Mouse (Mus musculus) embryonic facial prominence, embryonic 14.5 days (tissue): ENCODE results near the gene Fndc8. TPM values are rescaled to one million over a fixed set of nuclear protein-coding genes. Genes with fewer than 3 reads are reported as not detected.
"Not testable (repeated sequence)": the region's sequence is repeated elsewhere in the genome, so short reads cannot be mapped to it uniquely, and the experiment has no call there.

ENCODE experiments used
- ATAC-seq: fragments of 200-750 bp; cut with Nextera tagmentation; 2 replicates; pipeline ENCODE4 v1.8.0; 2017; ENCODE audit warnings: low read depth, moderate number of reproducible peaks, moderate TSS enrichment
- DNase-seq: peaks from one replicate; pipeline ENCODE4 v3.0.0-alpha.2; 2015; ENCODE audit warnings: low spot score
- H3K27ac ChIP-seq: fragments of 300-500 bp; sonication (generic); replicated peaks from 2 replicates; pipeline ENCODE4 v1.5.1; 2014; ENCODE audit warnings: low read depth, mild to moderate bottlenecking, low read length, moderate library complexity
- H3K27me3 ChIP-seq: fragments of 300-500 bp; sonication (generic); replicated peaks from 2 replicates; pipeline ENCODE4 v1.6.1; 2014; ENCODE audit warnings: low read length; ENCODE audit not compliant: control insufficient read depth, insufficient read depth
- H3K36me3 ChIP-seq: fragments of 300-500 bp; sonication (generic); 2 replicates; pipeline ENCODE4 v1.6.1; 2014; ENCODE audit warnings: low read length, mixed read lengths; ENCODE audit not compliant: control insufficient read depth, insufficient read depth
- H3K4me1 ChIP-seq: fragments of 300-500 bp; sonication (generic); 2 replicates; pipeline ENCODE4 v1.6.1; 2014; ENCODE audit warnings: antibody characterized with exemption, low read length; ENCODE audit not compliant: control insufficient read depth, insufficient read depth
- H3K4me2 ChIP-seq: fragments of 300-500 bp; sonication (generic); 2 replicates; pipeline ENCODE4 v1.6.1; 2014; ENCODE audit warnings: low read depth, mild to moderate bottlenecking, low read length, moderate library complexity, mixed read lengths
- H3K4me3 ChIP-seq: fragments of 300-500 bp; sonication (generic); 2 replicates; pipeline ENCODE4 v1.5.1; 2014; ENCODE audit warnings: low read depth, mild to moderate bottlenecking, low read length
- H3K9ac ChIP-seq: fragments of 300-500 bp; sonication (generic); 2 replicates; pipeline ENCODE4 v1.6.1; 2014; ENCODE audit warnings: low read depth, mild to moderate bottlenecking, low read length, moderate library complexity, mixed read lengths
- H3K9me3 ChIP-seq: fragments of 300-500 bp; sonication (generic); 2 replicates; pipeline ENCODE4 v1.6.1; 2016; ENCODE audit warnings: low read length; ENCODE audit not compliant: control insufficient read depth
- WGBS: fragments of 180-500 bp; shearing (Covaris S2); extraction: QIAGEN DNeasy Blood & Tissue Kit; methylation state at CpG from one replicate; pipeline ENCODE4 v1.1.7; 2014; 5-methylcytosine and 5-hydroxymethylcytosine counted together
- polyA plus RNA-seq: library from polyadenylated mRNA; unstranded; fragments of >200 nt; fragmentation: Nextera tagmentation; extraction: Ambion mirVana; gene quantifications from 2 replicates; pipeline ENCODE4 v1.2.1, GENCODE M21; 2014

Gene Fndc8
- polyA plus RNA-seq, 1 experiment from 2014 or later = 0.47 TPM

GRCm38 (mm10) chr11:82910679-82911389 lies 18.9 kb downstream of the Fndc8 start:
- DNase-seq (peak; percentile 33), ATAC-seq (peak; percentile 46; the same call in 1 of the 2 replicates)
- Histone ChIP-seq H3K9me3 (no peaks in the 10 kb centered on the region), H3K4me1 (0 out of 2 replicates have a peak, but pooled peaks cover 5% of the 10 kb centered on the region), H3K4me3 (no peak overlapping the region), H3K4me2 (no peak overlapping the region), H3K9ac (no peak overlapping the region), H3K27me3 (no peaks in the 10 kb centered on the region), H3K36me3 (peaks cover 10% of the 10 kb centered on the region; the same call in 1 of the 2 replicates), H3K27ac (no peak overlapping the region)
- 79% methylated on average over 11 of the region's 11 CpGs for WGBS

- Histone ChIP-seq H3K36me3 (no peaks in the 10 kb centered on the region), H3K27ac (no peak overlapping the region), H3K27me3 (no peaks in the 10 kb centered on the region), H3K9ac (no peak overlapping the region), H3K4me3 (no peak overlapping the region), H3K9me3 (no peaks in the 10 kb centered on the region), H3K4me1 (no peaks in the 10 kb centered on the region), H3K4me2 (peak overlapping the region; percentile 34)
- 8% methylated on average over 16 of the region's 16 CpGs for WGBS
- ATAC-seq (peak; percentile 58; the same call in 1 of the 2 replicates), DNase-seq (peak; percentile 63)
These were observed 22.9 kb downstream of the Fndc8 start for GRCm38 (mm10) chr11:82914711-82915352.

GRCm38 (mm10) chr11:82920768-82921167 lies 28.8 kb downstream of the Fndc8 start:
- no peaks in the 10 kb centered on the region for H3K9me3 ChIP-seq
- H3K4me1 ChIP-seq = no peaks in the 10 kb centered on the region
- no peak overlapping the region for H3K4me2 ChIP-seq
- H3K9ac ChIP-seq = no peak overlapping the region
- H3K36me3 ChIP-seq = no peaks in the 10 kb centered on the region
- WGBS = 46% methylated on average over 9 of the region's 10 CpGs
- DNase-seq = no peak
- H3K4me3 ChIP-seq = no peak overlapping the region
- no peak for ATAC-seq
- H3K27me3 ChIP-seq = peaks cover 2% of the 10 kb centered on the region; the same call in 1 of the 2 replicates
- H3K27ac ChIP-seq = no peak overlapping the region

GRCm38 (mm10) chr11:82921691-82922090 lies 29.8 kb downstream of the Fndc8 start:
- DNase-seq (no peak), ATAC-seq (no peak)
- no peaks in the 10 kb centered on the region for H3K9me3 ChIP-seq
- H3K27me3 ChIP-seq = peaks cover 5% of the 10 kb centered on the region; the same call in 1 of the 2 replicates
- H3K36me3 ChIP-seq = no peaks in the 10 kb centered on the region
- H3K27ac ChIP-seq = no peak overlapping the region
- H3K4me3 ChIP-seq = no peak overlapping the region
- 74% methylated on average over 4 of the region's 4 CpGs for WGBS
- no peaks in the 10 kb centered on the region for H3K4me1 ChIP-seq
- no peak overlapping the region for H3K4me2 ChIP-seq
- no peak overlapping the region for H3K9ac ChIP-seq

GRCm38 (mm10) chr11:82923910-82924309 lies 32.0 kb downstream of the Fndc8 start:
- not testable (repeated sequence) for DNase-seq, ATAC-seq, H3K9me3 ChIP-seq, H3K36me3 ChIP-seq, H3K4me3 ChIP-seq, H3K9ac ChIP-seq, H3K4me2 ChIP-seq, H3K4me1 ChIP-seq, H3K27ac ChIP-seq
- 85% methylated on average over 6 of the region's 6 CpGs for WGBS
- peaks cover 17% of the 10 kb centered on the region for H3K27me3 ChIP-seq

- Histone ChIP-seq H3K4me1 (peaks cover 5% of the 10 kb centered on the region; the same call in 1 of the 2 replicates), H3K9me3 (no peaks in the 10 kb centered on the region), H3K9ac (no peak overlapping the region), H3K4me3 (no peak overlapping the region), H3K36me3 (no peaks in the 10 kb centered on the region), H3K27ac (no peak overlapping the region), H3K27me3 (peaks cover 39% of the 10 kb centered on the region), H3K4me2 (no peak overlapping the region)
- ATAC-seq (no peak), DNase-seq (no peak)
- 28% methylated on average over 20 of the region's 20 CpGs for WGBS
These were observed 37.1 kb downstream of the Fndc8 start for GRCm38 (mm10) chr11:82928897-82929632.

GRCm38 (mm10) chr11:82929633-82929950 lies 37.7 kb downstream of the Fndc8 start:
- H3K4me2 ChIP-seq = peak overlapping the region; percentile 92; the same call in 1 of the 2 replicates
- peaks cover 45% of the 10 kb centered on the region for H3K27me3 ChIP-seq
- DNase-seq (no peak), ATAC-seq (no peak)
- no peak overlapping the region for H3K9ac ChIP-seq
- 32% methylated on average over 3 of the region's 3 CpGs for WGBS
- H3K36me3 ChIP-seq = no peaks in the 10 kb centered on the region
- peaks cover 5% of the 10 kb centered on the region; the same call in 1 of the 2 replicates for H3K4me1 ChIP-seq
- H3K4me3 ChIP-seq = no peak overlapping the region; the same call in 1 of the 2 replicates
- no peaks in the 10 kb centered on the region for H3K9me3 ChIP-seq
- H3K27ac ChIP-seq = no peak overlapping the region

GRCm38 (mm10) chr11:82930391-82930955 lies 38.5 kb downstream of the Fndc8 start:
- H3K4me3 ChIP-seq = peak overlapping the region; percentile 49
- DNase-seq, H3K27ac ChIP-seq, H3K9me3 ChIP-seq, ATAC-seq, H3K36me3 ChIP-seq, H3K4me1 ChIP-seq: not testable (repeated sequence)
- peak overlapping the region; percentile 92 for H3K4me2 ChIP-seq
- H3K27me3 ChIP-seq = peaks cover 51% of the 10 kb centered on the region
- WGBS = 1% methylated on average over 53 of the region's 85 CpGs
- H3K9ac ChIP-seq = peak overlapping the region; percentile 37; the same call in 1 of the 2 replicates
